Mouse (Mus musculus): Measurements from ENCODE around the gene Ccdc106.

Gene Ccdc106

GRCm38 (mm10) chr7:5092381-5092780, 72.0 kb downstream of the Ccdc106 start:
- in situ Hi-C loops (cut with MboI; ENCODE audit: low pct_unique_long_range_greater_than_20kb in 1 of 2, low sequenced_read_pairs in 2 of 2, unreplicated experiment in 1 of 2): no loop called here

- in situ Hi-C loops (cut with MboI; ENCODE audit: low pct_unique_long_range_greater_than_20kb in 1 of 2, low sequenced_read_pairs in 2 of 2, unreplicated experiment in 1 of 2): no loop called here
Measured at GRCm38 (mm10) chr7:5092831-5093510, 72.6 kb downstream of the Ccdc106 start.

- in situ Hi-C loops (cut with MboI; ENCODE audit: low pct_unique_long_range_greater_than_20kb in 1 of 2, low sequenced_read_pairs in 2 of 2, unreplicated experiment in 1 of 2): no loop called here
Measured at GRCm38 (mm10) chr7:5098769-5099168, 78.4 kb downstream of the Ccdc106 start.

GRCm38 (mm10) chr7:5099796-5100195, 79.4 kb downstream of the Ccdc106 start:
- in situ Hi-C loops (cut with MboI; ENCODE audit: low pct_unique_long_range_greater_than_20kb in 1 of 2, low sequenced_read_pairs in 2 of 2, unreplicated experiment in 1 of 2): loop anchor here in 1 of 2 experiments (25.0 kb wide), 1 partner anchor 1038 kb away; no protein-coding TSS in a partner anchor

- in situ Hi-C loops (cut with MboI; ENCODE audit: low pct_unique_long_range_greater_than_20kb in 1 of 2, low sequenced_read_pairs in 2 of 2, unreplicated experiment in 1 of 2): loop anchor here in 1 of 2 experiments (25.0 kb wide), 1 partner anchor 1036 kb away; no protein-coding TSS in a partner anchor
Measured at GRCm38 (mm10) chr7:5101066-5101663, 80.8 kb downstream of the Ccdc106 start.

GRCm38 (mm10) chr7:5102564-5102963, 82.2 kb downstream of the Ccdc106 start:
- in situ Hi-C loops (cut with MboI; ENCODE audit: low pct_unique_long_range_greater_than_20kb in 1 of 2, low sequenced_read_pairs in 2 of 2, unreplicated experiment in 1 of 2): loop anchor here in 1 of 2 experiments (25.0 kb wide), 1 partner anchor 1035 kb away; no protein-coding TSS in a partner anchor

- in situ Hi-C loops (cut with MboI; ENCODE audit: low pct_unique_long_range_greater_than_20kb in 1 of 2, low sequenced_read_pairs in 2 of 2, unreplicated experiment in 1 of 2): loop anchor here in 1 of 2 experiments (25.0 kb wide), 1 partner anchor 1029 kb away; no protein-coding TSS in a partner anchor
Measured at GRCm38 (mm10) chr7:5108272-5108671, 87.9 kb downstream of the Ccdc106 start.

- in situ Hi-C loops (cut with MboI; ENCODE audit: low pct_unique_long_range_greater_than_20kb in 1 of 2, low sequenced_read_pairs in 2 of 2, unreplicated experiment in 1 of 2): loop anchor here in 1 of 2 experiments (25.0 kb wide), 1 partner anchor 1028 kb away; no protein-coding TSS in a partner anchor
Measured at GRCm38 (mm10) chr7:5109301-5109700, 88.9 kb downstream of the Ccdc106 start.

Measured in mouse embryonic stem cell (cell line).